Mouse (Mus musculus) hindbrain, embryonic 10.5 days (tissue): ENCODE results near the gene Cad. TPM values are rescaled to one million over a fixed set of nuclear protein-coding genes. Genes with fewer than 3 reads are reported as not detected.
A peak's percentile ranks its signal among the peaks of the same experiment; 100 is the strongest.
"Not testable (repeated sequence)": the region's sequence is repeated elsewhere in the genome, so short reads cannot be mapped to it uniquely, and the experiment has no call there.

Experiments used
- DNase-seq: peaks from one replicate; pipeline ENCODE4 v3.0.0-alpha.2; 2017; ENCODE audit warnings: low spot score
- H3K27ac ChIP-seq: fragments of 300-500 bp; sonication (generic); 2 replicates; pipeline ENCODE4 v1.5.1; 2016; ENCODE audit warnings: mild to moderate bottlenecking, moderate library complexity
- H3K27me3 ChIP-seq: fragments of 300-500 bp; sonication (generic); 2 replicates; pipeline ENCODE4 v1.6.1; 2016; ENCODE audit warnings: mild to moderate bottlenecking; ENCODE audit not compliant: poor library complexity, insufficient read depth, severe bottlenecking
- H3K36me3 ChIP-seq: fragments of 300-500 bp; sonication (generic); 2 replicates; pipeline ENCODE4 v1.6.1; 2016; ENCODE audit warnings: mild to moderate bottlenecking, moderate library complexity
- H3K4me1 ChIP-seq: fragments of 300-500 bp; sonication (generic); replicated peaks from 2 replicates; pipeline ENCODE4 v1.6.1; 2016; ENCODE audit warnings: mild to moderate bottlenecking
- H3K4me3 ChIP-seq: fragments of 300-500 bp; sonication (generic); 2 replicates; pipeline ENCODE4 v1.5.1; 2016; ENCODE audit warnings: mild to moderate bottlenecking, moderate library complexity
- H3K9me3 ChIP-seq: fragments of 300-500 bp; sonication (generic); 2 replicates; pipeline ENCODE4 v1.6.1; 2016; ENCODE audit warnings: mild to moderate bottlenecking, moderate library complexity
- WGBS: fragments of 180-500 bp; shearing (Covaris S2); methylation state at CpG from one replicate; pipeline ENCODE4 v1.1.7; 2016; 5-methylcytosine and 5-hydroxymethylcytosine counted together
- polyA plus RNA-seq: library from polyadenylated mRNA; unstranded; fragments of >200 nt; fragmentation: Nextera tagmentation; extraction: Ambion mirVana; gene quantifications from 2 replicates; pipeline ENCODE4 v1.2.1, GENCODE M21; 2016

Cad gene
- polyA plus RNA-seq, 1 experiment from 2014 or later, result 43.5 TPM

- DNase-seq, result no peak
- WGBS, result 82% methylated on average over 5 of the region's 5 CpGs
- Histone ChIP-seq H3K36me3 (peaks cover 23% of the 10 kb centered on the region), H3K9me3 (no peaks in the 10 kb centered on the region), H3K4me3 (peak overlapping the region; percentile 65), H3K27me3 (no peaks in the 10 kb centered on the region), H3K27ac (no peak overlapping the region), H3K4me1 (peaks cover 7% of the 10 kb centered on the region)
These were observed 7.5 kb upstream of the Cad start for GRCm38 (mm10) chr5:31047074-31047473.

GRCm38 (mm10) chr5:31047848-31048762 is 6.5 kb upstream of the Cad start, which contains the start of gene Atraid:
Gene Atraid (plus strand): TSS chr5:31048312.
- H3K4me1 ChIP-seq, result peaks cover 7% of the 10 kb centered on the region
- peaks cover 18% of the 10 kb centered on the region for H3K36me3 ChIP-seq
- H3K27ac ChIP-seq, result peak within 1 kb of the TSS; percentile 91
- peak within 1 kb of the TSS; percentile 65 for H3K4me3 ChIP-seq
- H3K27me3 ChIP-seq, result no peaks in the 10 kb centered on the region
- H3K9me3 ChIP-seq, result no peaks in the 10 kb centered on the region
- WGBS, result under 1% methylated on average over 73 of the region's 73 CpGs
- DNase-seq, result peak; percentile 98

- Histone ChIP-seq H3K36me3 (0 out of 2 replicates have a peak, but pooled peaks cover 9% of the 10 kb centered on the region), H3K4me1 (peaks cover 10% of the 10 kb centered on the region), H3K4me3 (peak within 1 kb of the TSS; percentile 65), H3K9me3 (no peaks in the 10 kb centered on the region), H3K27me3 (no peaks in the 10 kb centered on the region), H3K27ac (peak within 1 kb of the TSS; percentile 91)
- peak; percentile 58 for DNase-seq
- WGBS, result under 1% methylated on average over 23 of the region's 23 CpGs
These were observed 5.6 kb upstream of the Cad start, which contains the start of gene Slc5a6 for GRCm38 (mm10) chr5:31048763-31049641. Gene Slc5a6 (minus strand): TSS chr5:31048924.

GRCm38 (mm10) chr5:31050427-31050826 is 4.2 kb upstream of the Cad start:
- no peaks in the 10 kb centered on the region for H3K27me3 ChIP-seq
- peaks cover 24% of the 10 kb centered on the region for H3K4me1 ChIP-seq
- H3K9me3 ChIP-seq, result no peaks in the 10 kb centered on the region
- H3K4me3 ChIP-seq, result no peak overlapping the region
- H3K36me3 ChIP-seq, result 0 out of 2 replicates have a peak, but pooled peaks cover 7% of the 10 kb centered on the region
- H3K27ac ChIP-seq, result no peak overlapping the region
- DNase-seq, result no peak

GRCm38 (mm10) chr5:31053728-31054127 is 852 bp upstream of the Cad start:
- not testable (repeated sequence) for H3K27me3 ChIP-seq, H3K9me3 ChIP-seq, DNase-seq
- 64% methylated on average over 4 of the region's 4 CpGs for WGBS
- peaks cover 29% of the 10 kb centered on the region for H3K36me3 ChIP-seq
- peaks cover 24% of the 10 kb centered on the region for H3K4me1 ChIP-seq
- peak overlapping the region; percentile 66 for H3K4me3 ChIP-seq
- peak overlapping the region; percentile 94 for H3K27ac ChIP-seq

GRCm38 (mm10) chr5:31055216-31056140 is 898 bp downstream of the Cad start:
- Histone ChIP-seq H3K36me3 (peaks cover 46% of the 10 kb centered on the region), H3K4me3 (peak overlapping the region; percentile 66), H3K27me3 (no peaks in the 10 kb centered on the region), H3K27ac (peak overlapping the region; percentile 94), H3K4me1 (peaks cover 24% of the 10 kb centered on the region), H3K9me3 (no peaks in the 10 kb centered on the region)
- 19% methylated on average over 19 of the region's 19 CpGs for WGBS
- DNase-seq, result no peak

DNA sequence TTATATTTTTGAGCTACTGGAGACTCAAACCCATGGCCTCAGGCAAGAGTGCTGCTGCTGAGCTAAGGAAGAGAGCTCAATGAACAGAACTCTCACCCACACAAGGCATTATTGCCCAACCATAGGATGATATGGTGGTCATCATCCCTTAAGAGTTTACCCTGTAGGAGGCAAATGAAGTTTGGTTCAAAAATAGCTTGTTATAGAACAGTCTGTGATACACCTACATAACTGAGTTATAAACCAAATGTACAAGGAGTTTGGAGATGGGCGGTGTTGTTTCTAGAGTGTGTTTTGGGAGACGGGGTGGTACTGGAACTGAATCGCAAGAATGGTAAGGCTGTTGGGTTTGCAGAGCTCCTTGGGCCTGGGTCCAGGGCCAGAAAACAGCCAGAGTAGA is 15.2 kb downstream of the Cad start:
- no peak overlapping the region for H3K27ac ChIP-seq
- no peak for DNase-seq
- H3K9me3 ChIP-seq, result no peaks in the 10 kb centered on the region
- peaks cover 99% of the 10 kb centered on the region for H3K36me3 ChIP-seq
- 95% methylated on average over 3 of the region's 3 CpGs for WGBS
- no peak overlapping the region for H3K4me3 ChIP-seq
- H3K4me1 ChIP-seq, result no peaks in the 10 kb centered on the region
- H3K27me3 ChIP-seq, result no peaks in the 10 kb centered on the region

- Histone ChIP-seq H3K27ac (no peak overlapping the region), H3K9me3 (no peaks in the 10 kb centered on the region), H3K36me3 (peaks cover 100% of the 10 kb centered on the region), H3K4me3 (no peak overlapping the region), H3K4me1 (no peaks in the 10 kb centered on the region), H3K27me3 (no peaks in the 10 kb centered on the region)
- 97% methylated on average over 2 of the region's 2 CpGs for WGBS
- DNase-seq, result no peak
These were observed 16.5 kb downstream of the Cad start for GRCm38 (mm10) chr5:31071059-31071458.

DNA sequence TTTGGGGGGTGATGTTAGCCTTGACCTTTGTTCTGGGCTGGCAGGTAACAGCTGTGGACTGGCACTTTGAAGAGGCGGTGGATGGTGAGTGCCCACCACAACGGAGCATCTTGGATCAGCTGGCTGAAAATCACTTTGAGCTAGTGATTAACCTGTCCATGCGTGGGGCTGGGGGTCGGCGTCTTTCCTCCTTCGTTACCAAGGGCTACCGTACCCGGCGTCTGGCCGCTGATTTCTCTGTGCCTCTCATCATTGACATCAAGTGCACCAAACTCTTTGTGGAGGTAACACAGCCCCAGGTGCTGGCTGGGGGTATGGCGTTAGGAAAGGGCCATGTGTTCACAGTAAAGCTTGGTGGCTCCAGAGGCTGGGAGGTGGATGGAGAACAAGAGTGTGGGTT is 17.2 kb downstream of the Cad start:
- WGBS, result 93% methylated on average over 11 of the region's 11 CpGs
- Histone ChIP-seq H3K4me1 (no peaks in the 10 kb centered on the region), H3K9me3 (no peaks in the 10 kb centered on the region), H3K27me3 (no peaks in the 10 kb centered on the region), H3K4me3 (no peak overlapping the region), H3K36me3 (peaks cover 100% of the 10 kb centered on the region), H3K27ac (no peak overlapping the region)
- DNase-seq, result no peak

GRCm38 (mm10) chr5:31073176-31073575 is 18.6 kb downstream of the Cad start:
- Histone ChIP-seq H3K4me3 (no peak overlapping the region), H3K36me3 (peaks cover 100% of the 10 kb centered on the region), H3K27me3 (no peaks in the 10 kb centered on the region), H3K27ac (no peak overlapping the region), H3K9me3 (no peaks in the 10 kb centered on the region), H3K4me1 (no peaks in the 10 kb centered on the region)
- DNase-seq, result no peak
- WGBS, result 94% methylated on average over 12 of the region's 12 CpGs

DNA sequence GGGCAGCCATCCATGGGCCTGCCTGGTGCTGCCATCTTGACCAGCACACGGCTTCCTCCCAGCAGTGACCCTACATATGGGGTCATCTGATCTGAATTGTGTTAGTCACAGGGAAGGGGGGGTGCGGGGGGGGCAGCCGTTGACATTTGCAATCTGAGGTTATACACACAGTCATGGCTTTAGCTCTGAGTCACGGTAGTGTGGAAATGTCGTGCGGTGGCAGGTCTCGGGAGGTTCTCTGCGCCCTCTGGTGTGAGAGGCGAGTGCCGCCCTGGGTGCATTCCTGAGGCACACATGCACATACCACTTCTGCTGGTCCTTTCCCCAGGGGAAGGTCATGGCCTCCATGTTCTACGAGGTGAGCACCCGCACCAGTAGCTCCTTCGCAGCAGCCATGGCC is 21.8 kb downstream of the Cad start:
- no peak for DNase-seq
- no peaks in the 10 kb centered on the region for H3K27me3 ChIP-seq
- 90% methylated on average over 13 of the region's 13 CpGs for WGBS
- H3K4me3 ChIP-seq, result no peak overlapping the region
- H3K9me3 ChIP-seq, result no peaks in the 10 kb centered on the region
- H3K4me1 ChIP-seq, result no peaks in the 10 kb centered on the region
- H3K27ac ChIP-seq, result no peak overlapping the region
- H3K36me3 ChIP-seq, result peaks cover 79% of the 10 kb centered on the region
